Mouse (Mus musculus) liver, embryonic 13.5 days (tissue): ENCODE measurements around the gene Mif. TPM values are rescaled to one million over a fixed set of nuclear protein-coding genes. Genes with fewer than 3 reads are reported as not detected.

Experiments
- ATAC-seq: fragments of 200-750 bp; cut with Nextera tagmentation; 2 replicates; pipeline ENCODE4 v1.8.0; 2017; ENCODE audit warnings: low read depth, mild to moderate bottlenecking, moderate number of reproducible peaks, moderate library complexity
- DNase-seq: peaks from one replicate; pipeline ENCODE4 v3.0.0; 2022
- H3K27ac ChIP-seq: fragments of 300-500 bp; sonication (generic); 2 replicates; pipeline ENCODE4 v1.5.1; 2015; ENCODE audit warnings: moderate library complexity, mild to moderate bottlenecking, inconsistent platforms
- H3K27me3 ChIP-seq: fragments of 300-500 bp; sonication (generic); 2 replicates; pipeline ENCODE4 v1.6.1; 2015; ENCODE audit warnings: mild to moderate bottlenecking, inconsistent platforms
- H3K36me3 ChIP-seq: fragments of 300-500 bp; sonication (generic); 2 replicates; pipeline ENCODE4 v1.6.1; 2015; ENCODE audit warnings: mild to moderate bottlenecking, inconsistent platforms
- H3K4me1 ChIP-seq: fragments of 300-500 bp; sonication (generic); replicated peaks from 2 replicates; pipeline ENCODE4 v1.6.1; 2015; ENCODE audit warnings: inconsistent platforms
- H3K4me2 ChIP-seq: fragments of 300-500 bp; sonication (generic); 2 replicates; pipeline ENCODE4 v1.6.1; 2015; ENCODE audit warnings: inconsistent platforms, mild to moderate bottlenecking, moderate library complexity
- H3K4me3 ChIP-seq: fragments of 300-500 bp; sonication (generic); replicated peaks from 2 replicates; pipeline ENCODE4 v1.5.1; 2015; ENCODE audit warnings: mild to moderate bottlenecking, inconsistent platforms
- H3K9ac ChIP-seq: fragments of 300-500 bp; sonication (generic); 2 replicates; pipeline ENCODE4 v1.6.1; 2015; ENCODE audit warnings: mild to moderate bottlenecking, inconsistent platforms
- H3K9me3 ChIP-seq: fragments of 300-500 bp; sonication (generic); replicated peaks from 2 replicates; pipeline ENCODE4 v1.6.1; 2016; ENCODE audit warnings: inconsistent platforms
- WGBS: fragments of 180-500 bp; shearing (Covaris S2); methylation state at CpG from one replicate; pipeline ENCODE4 v1.1.7; 2015; ENCODE audit not compliant: insufficient replicate concordance; 5-methylcytosine and 5-hydroxymethylcytosine counted together
- polyA plus RNA-seq: library from polyadenylated mRNA; unstranded; fragments of >200 nt; fragmentation: Nextera tagmentation; extraction: Ambion mirVana; gene quantifications from 2 replicates; pipeline ENCODE4 v1.2.1, GENCODE M21; 2015

Gene Mif
- polyA plus RNA-seq, 1 experiment from 2014 or later, result 1,047 TPM

DNA sequence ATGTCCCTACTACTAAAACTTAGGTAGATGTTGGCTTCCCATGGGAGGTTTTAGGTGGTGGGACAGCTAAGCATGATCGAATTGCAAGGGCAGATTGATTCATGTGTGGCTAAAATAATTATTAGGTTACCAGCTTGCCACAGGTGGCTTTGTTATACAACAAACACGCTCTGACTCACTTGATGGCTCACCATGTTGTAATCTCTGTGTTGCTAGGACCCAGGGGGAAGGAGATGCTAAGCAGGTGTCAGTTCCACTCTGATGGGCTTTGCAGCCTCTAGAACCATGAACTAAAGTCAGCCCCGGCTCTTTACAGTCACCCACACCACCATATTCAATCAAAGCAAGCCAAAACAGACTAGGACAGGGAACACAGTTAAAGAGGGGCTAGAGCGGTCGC is 40.2 kb downstream of the Mif start:
- ATAC-seq, result no peak

GRCm38 (mm10) chr10:75818641-75819040 is 41.4 kb downstream of the Mif start:
- Histone ChIP-seq H3K27me3 (no peaks in the 10 kb centered on the region; the same call in 1 of the 2 replicates), H3K36me3 (no peaks in the 10 kb centered on the region), H3K9ac (no peak overlapping the region), H3K4me2 (no peak overlapping the region), H3K27ac (no peak overlapping the region), H3K4me1 (no peaks in the 10 kb centered on the region), H3K4me3 (no peak overlapping the region), H3K9me3 (no peaks in the 10 kb centered on the region)
- WGBS, result 49% methylated on average over 10 of the region's 10 CpGs
- ATAC-seq (no peak), DNase-seq (no peak)

More for the DNA sequence above, 40.2 kb downstream of the Mif start:
- DNase-seq, result no peak
- no peaks in the 10 kb centered on the region for H3K36me3 ChIP-seq
- H3K9ac ChIP-seq, result no peak overlapping the region
- H3K27ac ChIP-seq, result no peak overlapping the region
- 65% methylated on average over 5 of the region's 5 CpGs for WGBS
- no peaks in the 10 kb centered on the region for H3K9me3 ChIP-seq
- H3K4me3 ChIP-seq, result no peak overlapping the region
- H3K4me1 ChIP-seq, result no peaks in the 10 kb centered on the region
- H3K4me2 ChIP-seq, result no peak overlapping the region
- H3K27me3 ChIP-seq, result no peaks in the 10 kb centered on the region; the same call in 1 of the 2 replicates

Other genes starting within 250 kb of the Mif start
- 1.0 and 1.4 TPM in 2 replicates for gene Susd2, start 216.2 kb downstream of the Mif start, polyA plus RNA-seq
- gene Cabin1, start 95.9 kb downstream of the Mif start, polyA plus RNA-seq, result 15.4 and 16.6 TPM in 2 replicates
- gene Ddt, start 86.8 kb downstream of the Mif start, polyA plus RNA-seq, result 180 and 186 TPM in 2 replicates
- gene Gm20441, start 79.3 kb downstream of the Mif start, polyA plus RNA-seq, result not detected in 2 replicates
- gene Gstt3, start 78.8 kb downstream of the Mif start, polyA plus RNA-seq, result 8.0 and 10.3 TPM in 2 replicates
- 49.2 and 50.2 TPM in 2 replicates for gene Gstt1, start 61.7 kb downstream of the Mif start, polyA plus RNA-seq
- gene Gstt4, start 37.7 kb downstream of the Mif start, polyA plus RNA-seq, result not detected in 2 replicates
- 35.3 and 39.2 TPM in 2 replicates for gene Gstt2, start 22.8 kb downstream of the Mif start, polyA plus RNA-seq
- 0.21 and 0.51 TPM in 2 replicates for gene Derl3, start 33.2 kb upstream of the Mif start, polyA plus RNA-seq
- gene Smarcb1, start 61.4 kb upstream of the Mif start, polyA plus RNA-seq, result 85.6 and 88.1 TPM in 2 replicates
- gene Chchd10, start 72.9 kb upstream of the Mif start, polyA plus RNA-seq, result 88.0 and 110 TPM in 2 replicates
- 3.6 and 4.1 TPM in 2 replicates for gene Mmp11, start 76.3 kb upstream of the Mif start, polyA plus RNA-seq
- gene Gm867, start 80.4 kb upstream of the Mif start, polyA plus RNA-seq, result 21.7 and 25.1 TPM in 2 replicates
- 0.67 and 0.81 TPM in 2 replicates for gene Vpreb3, start 82.8 kb upstream of the Mif start, polyA plus RNA-seq
- 0.08 TPM in 1 of 2 replicates, not detected in the other for gene Gm5134, start 94.3 kb upstream of the Mif start, polyA plus RNA-seq
- 12.7 and 15.9 TPM in 2 replicates for gene Zfp280b, start 172.4 kb upstream of the Mif start, polyA plus RNA-seq